Mouse (Mus musculus) embryonic facial prominence, embryonic 12.5 days (tissue): ENCODE data around the gene Ppp1r3c. TPM values are rescaled to one million over a fixed set of nuclear protein-coding genes. Genes with fewer than 3 reads are reported as not detected.
A peak's percentile ranks its signal among the peaks of the same experiment; 100 is the strongest.

ENCODE experiments used
- ATAC-seq: fragments of 200-750 bp; cut with Nextera tagmentation; 2 replicates; pipeline ENCODE4 v1.8.0; 2017; ENCODE audit not compliant: insufficient number of reproducible peaks, insufficient read depth, low FRiP score, low TSS enrichment
- H3K27ac ChIP-seq: fragments of 300-500 bp; sonication (generic); 2 replicates; pipeline ENCODE4 v1.5.1; 2016; ENCODE audit warnings: mild to moderate bottlenecking
- H3K27me3 ChIP-seq: fragments of 300-500 bp; sonication (generic); 2 replicates; pipeline ENCODE4 v1.6.1; 2016; ENCODE audit warnings: mild to moderate bottlenecking, moderate library complexity
- H3K36me3 ChIP-seq: fragments of 300-500 bp; sonication (generic); 2 replicates; pipeline ENCODE4 v1.6.1; 2016; ENCODE audit warnings: mild to moderate bottlenecking
- H3K4me1 ChIP-seq: fragments of 300-500 bp; sonication (generic); 2 replicates; pipeline ENCODE4 v1.6.1; 2016
- H3K4me2 ChIP-seq: fragments of 300-500 bp; sonication (generic); replicated peaks from 2 replicates; pipeline ENCODE4 v1.6.1; 2016; ENCODE audit warnings: mild to moderate bottlenecking, moderate library complexity
- H3K4me3 ChIP-seq: fragments of 300-500 bp; sonication (generic); 2 replicates; pipeline ENCODE4 v1.5.1; 2016; ENCODE audit warnings: mild to moderate bottlenecking
- H3K9ac ChIP-seq: fragments of 300-500 bp; sonication (generic); 2 replicates; pipeline ENCODE4 v1.6.1; 2016; ENCODE audit warnings: mild to moderate bottlenecking, moderate library complexity
- H3K9me3 ChIP-seq: fragments of 300-500 bp; sonication (generic); 2 replicates; pipeline ENCODE4 v1.6.1; 2016; ENCODE audit warnings: mild to moderate bottlenecking, moderate library complexity
- WGBS: fragments of 180-500 bp; shearing (Covaris S2); methylation state at CpG from one replicate; pipeline ENCODE4 v1.1.7; 2016; 5-methylcytosine and 5-hydroxymethylcytosine counted together
- polyA plus RNA-seq: library from polyadenylated mRNA; unstranded; fragments of >200 nt; fragmentation: Nextera tagmentation; extraction: Ambion mirVana; gene quantifications from 2 replicates; pipeline ENCODE4 v1.2.1, GENCODE M21; 2016

The Ppp1r3c gene
- polyA plus RNA-seq, 1 experiment from 2014 or later = 6.2 TPM

DNA sequence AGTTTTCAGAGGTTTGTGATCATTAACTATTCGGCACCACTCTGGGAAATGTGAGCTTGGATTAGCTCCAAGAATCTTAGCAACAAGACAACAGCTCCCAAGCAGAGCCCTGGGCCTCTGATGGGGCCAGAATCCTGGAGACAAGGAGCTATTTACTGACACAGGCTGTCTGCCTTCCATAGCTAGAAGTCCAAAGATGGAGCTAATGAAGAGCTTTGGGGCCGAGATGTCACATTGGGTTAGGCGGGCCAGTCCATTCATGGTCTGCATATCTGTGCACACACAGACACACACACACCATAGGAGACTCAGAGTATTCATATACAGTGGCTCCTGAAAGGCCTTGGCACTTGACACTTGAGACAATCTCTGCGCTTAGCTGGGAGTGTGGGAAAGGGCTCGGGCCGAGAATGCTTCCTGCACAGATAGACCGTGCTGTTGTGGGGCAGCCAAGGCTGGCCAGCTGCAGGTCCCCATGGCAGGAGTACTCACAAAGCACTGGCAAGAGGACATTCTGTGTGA, 39.8 kb downstream of the Ppp1r3c start:
- Histone ChIP-seq H3K27me3 (no peaks in the 10 kb centered on the region), H3K27ac (peak overlapping the region; percentile 57), H3K4me1 (peaks cover 9% of the 10 kb centered on the region), H3K9ac (no peak overlapping the region), H3K36me3 (no peaks in the 10 kb centered on the region), H3K4me2 (no peak overlapping the region), H3K4me3 (no peak overlapping the region), H3K9me3 (no peaks in the 10 kb centered on the region)
- WGBS = 60% methylated on average over 7 of the region's 7 CpGs
- 0 out of 2 replicates have a peak, but pooled peaks have one; percentile 39 for ATAC-seq

DNA sequence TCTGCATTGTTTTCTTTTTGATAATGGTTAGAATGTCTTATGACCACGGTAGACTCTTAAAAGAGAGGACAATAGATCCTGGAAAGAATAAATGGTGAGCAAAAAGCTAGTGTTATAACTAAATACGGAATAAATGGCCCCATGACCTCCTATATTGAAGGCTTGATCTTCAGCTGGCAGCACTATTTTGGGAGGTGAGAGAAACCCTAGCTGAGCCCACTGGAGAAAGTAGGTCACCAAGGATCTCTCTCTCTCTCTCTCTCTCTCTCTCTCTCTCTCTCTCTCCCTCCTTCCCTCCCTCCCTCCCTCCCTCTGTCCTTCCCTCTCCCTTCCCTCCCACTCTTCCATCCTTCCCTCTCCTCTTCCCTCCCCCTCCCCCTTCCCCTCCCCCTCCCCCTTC, 42.9 kb downstream of the Ppp1r3c start:
- peaks cover 27% of the 10 kb centered on the region for H3K4me1 ChIP-seq
- H3K27ac ChIP-seq = no peak overlapping the region
- H3K4me2 ChIP-seq = no peak overlapping the region
- no peaks in the 10 kb centered on the region for H3K27me3 ChIP-seq
- H3K36me3 ChIP-seq = no peaks in the 10 kb centered on the region
- no peak overlapping the region for H3K9ac ChIP-seq
- 71% methylated on average over 2 of the region's 2 CpGs for WGBS
- ATAC-seq = no peak
- H3K4me3 ChIP-seq = no peak overlapping the region
- H3K9me3 ChIP-seq = no peaks in the 10 kb centered on the region

DNA sequence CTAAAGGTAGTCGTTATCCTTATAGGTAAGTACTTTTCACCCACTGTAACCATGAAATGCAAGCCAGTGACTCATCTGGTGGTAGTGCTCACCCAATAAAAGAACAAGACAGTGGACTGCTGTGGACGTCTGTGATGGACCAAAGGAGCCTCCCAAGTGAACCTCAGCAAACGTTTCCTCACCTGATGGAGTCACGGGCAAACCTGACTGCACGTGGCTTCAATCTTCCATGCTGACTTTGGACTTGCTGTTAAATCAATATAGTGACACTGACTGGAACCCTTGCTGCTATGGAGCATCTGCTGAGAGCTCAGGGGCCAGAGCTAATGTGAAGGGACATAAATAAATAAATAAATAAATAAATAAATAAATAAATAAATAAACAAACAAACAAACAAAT, 44.5 kb downstream of the Ppp1r3c start:
- Histone ChIP-seq H3K9ac (no peak overlapping the region), H3K36me3 (no peaks in the 10 kb centered on the region), H3K4me2 (no peak overlapping the region), H3K27ac (no peak overlapping the region), H3K4me1 (peaks cover 30% of the 10 kb centered on the region), H3K4me3 (no peak overlapping the region), H3K27me3 (no peaks in the 10 kb centered on the region), H3K9me3 (no peaks in the 10 kb centered on the region)
- no peak for ATAC-seq
- 82% methylated on average over 5 of the region's 5 CpGs for WGBS

GRCm38 (mm10) chr19:36691245-36691644, 45.2 kb downstream of the Ppp1r3c start:
- Histone ChIP-seq H3K4me3 (no peak overlapping the region), H3K4me1 (peaks cover 25% of the 10 kb centered on the region), H3K9me3 (no peaks in the 10 kb centered on the region), H3K27me3 (no peaks in the 10 kb centered on the region), H3K27ac (no peak overlapping the region), H3K9ac (no peak overlapping the region), H3K36me3 (no peaks in the 10 kb centered on the region), H3K4me2 (no peak overlapping the region)
- ATAC-seq = no peak
- WGBS = 49% methylated on average over 2 of the region's 2 CpGs

GRCm38 (mm10) chr19:36689205-36689604, 47.2 kb downstream of the Ppp1r3c start:
- ATAC-seq = no peak
- peak overlapping the region; percentile 93 for H3K27ac ChIP-seq
- H3K9me3 ChIP-seq = no peaks in the 10 kb centered on the region

GRCm38 (mm10) chr19:36687843-36688637, 48.4 kb downstream of the Ppp1r3c start:
- WGBS = 61% methylated on average over 8 of the region's 8 CpGs
- Histone ChIP-seq H3K4me1 (peaks cover 25% of the 10 kb centered on the region), H3K4me3 (no peak overlapping the region), H3K9me3 (no peaks in the 10 kb centered on the region), H3K36me3 (no peaks in the 10 kb centered on the region), H3K27me3 (no peaks in the 10 kb centered on the region), H3K4me2 (no peak overlapping the region), H3K9ac (no peak overlapping the region), H3K27ac (peak overlapping the region; percentile 93)
- ATAC-seq = peak; percentile 39; the same call in 1 of the 2 replicates

More at GRCm38 (mm10) chr19:36689205-36689604, 47.2 kb downstream of the Ppp1r3c start:
- no peaks in the 10 kb centered on the region for H3K36me3 ChIP-seq
- WGBS = 50% methylated on average over 5 of the region's 5 CpGs
- H3K27me3 ChIP-seq = no peaks in the 10 kb centered on the region
- no peak overlapping the region for H3K4me3 ChIP-seq
- H3K4me1 ChIP-seq = peaks cover 25% of the 10 kb centered on the region
- H3K9ac ChIP-seq = no peak overlapping the region
- H3K4me2 ChIP-seq = no peak overlapping the region

DNA sequence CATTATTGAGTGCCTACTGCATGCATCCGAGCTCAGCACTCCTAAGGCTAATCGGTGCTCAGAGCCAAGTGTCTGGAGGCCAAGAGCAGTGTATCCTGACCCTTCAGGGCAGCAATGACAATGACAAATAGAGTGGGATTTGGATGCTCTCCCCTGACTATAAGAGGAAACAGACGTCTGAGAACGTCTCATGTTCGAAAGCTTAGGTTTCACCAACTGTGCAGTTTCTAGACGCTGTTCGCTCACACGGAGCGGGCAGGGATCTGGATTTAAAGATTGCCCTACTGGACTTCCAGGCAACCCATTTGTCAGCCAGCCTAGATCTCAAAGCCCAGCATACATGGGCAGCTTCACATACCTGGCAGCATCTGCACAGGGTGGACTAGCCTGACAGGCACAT, 49.4 kb downstream of the Ppp1r3c start:
- no peaks in the 10 kb centered on the region for H3K27me3 ChIP-seq
- no peaks in the 10 kb centered on the region for H3K9me3 ChIP-seq
- H3K27ac ChIP-seq = 0 out of 2 replicates have a peak overlapping the region, but pooled peaks have one; percentile 93
- WGBS = 72% methylated on average over 9 of the region's 9 CpGs
- H3K4me1 ChIP-seq = peaks cover 25% of the 10 kb centered on the region
- H3K4me2 ChIP-seq = no peak overlapping the region
- no peaks in the 10 kb centered on the region for H3K36me3 ChIP-seq
- ATAC-seq = no peak
- no peak overlapping the region for H3K4me3 ChIP-seq
- H3K9ac ChIP-seq = no peak overlapping the region

DNA sequence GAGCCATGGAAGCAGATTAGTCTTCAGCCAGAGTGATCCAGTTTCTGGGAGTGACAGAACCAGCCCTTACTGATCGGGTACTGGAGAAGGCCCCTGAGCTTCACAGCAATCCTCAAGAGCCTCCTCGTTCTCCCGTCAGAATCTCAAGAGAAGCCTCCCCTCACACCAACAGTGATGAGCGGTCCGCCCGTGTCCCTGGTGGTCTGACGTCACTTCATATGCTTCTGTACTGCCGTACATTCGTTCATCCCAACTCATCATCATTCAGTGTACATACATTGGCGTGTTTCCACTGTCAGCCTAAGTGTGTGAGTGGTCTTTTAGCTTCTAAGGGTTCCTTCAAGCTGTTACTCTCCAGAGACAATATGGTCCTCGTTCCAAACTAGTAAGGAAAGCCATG, 50.4 kb downstream of the Ppp1r3c start:
- H3K4me1 ChIP-seq = peaks cover 25% of the 10 kb centered on the region
- H3K4me3 ChIP-seq = no peak overlapping the region
- no peaks in the 10 kb centered on the region for H3K36me3 ChIP-seq
- WGBS = 88% methylated on average over 11 of the region's 11 CpGs
- no peaks in the 10 kb centered on the region for H3K27me3 ChIP-seq
- ATAC-seq = no peak
- no peak overlapping the region for H3K27ac ChIP-seq
- H3K4me2 ChIP-seq = no peak overlapping the region
- no peaks in the 10 kb centered on the region for H3K9me3 ChIP-seq
- no peak overlapping the region for H3K9ac ChIP-seq

DNA sequence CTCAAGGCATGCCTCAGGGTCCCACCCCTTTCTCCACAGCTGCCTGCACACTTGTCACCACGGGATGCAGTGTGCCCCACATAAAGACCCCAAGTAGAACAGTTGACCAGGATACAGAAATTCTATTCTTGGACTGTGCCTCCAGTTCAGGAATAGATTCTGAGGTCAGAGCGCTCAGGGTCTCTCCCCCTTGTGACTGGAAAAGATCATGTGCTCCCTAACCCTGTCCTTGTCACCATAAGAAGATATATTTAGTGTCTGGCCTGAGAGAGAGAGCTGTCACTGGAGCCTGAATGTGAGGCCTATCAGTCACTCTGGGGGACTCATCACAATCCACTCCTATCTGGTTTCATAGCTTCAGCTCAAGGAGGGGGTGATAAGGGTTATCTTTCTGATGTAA, 53.9 kb downstream of the Ppp1r3c start:
- H3K27me3 ChIP-seq = no peaks in the 10 kb centered on the region
- no peak overlapping the region for H3K4me3 ChIP-seq
- H3K9ac ChIP-seq = no peak overlapping the region
- H3K36me3 ChIP-seq = no peaks in the 10 kb centered on the region
- 79% methylated on average over 2 of the region's 2 CpGs for WGBS
- H3K27ac ChIP-seq = no peak overlapping the region
- no peak for ATAC-seq
- peaks cover 12% of the 10 kb centered on the region for H3K4me1 ChIP-seq
- H3K9me3 ChIP-seq = no peaks in the 10 kb centered on the region
- no peak overlapping the region for H3K4me2 ChIP-seq

Other genes with a start within 250 kb of the Ppp1r3c start
- gene Hectd2, start 182.0 kb downstream of the Ppp1r3c start, polyA plus RNA-seq = 2.8 and 3.8 TPM in 2 replicates
- gene Tnks2, start 97.6 kb upstream of the Ppp1r3c start, polyA plus RNA-seq = 81.8 and 82.8 TPM in 2 replicates
- gene Fgfbp3, start 183.0 kb upstream of the Ppp1r3c start, polyA plus RNA-seq = 10.8 and 11.2 TPM in 2 replicates
- gene Btaf1, start 189.4 kb upstream of the Ppp1r3c start, polyA plus RNA-seq = 15.4 and 16.0 TPM in 2 replicates